In genomic region chr3:126701586-126701985, GRCm38 (mm10) we compare ENCODE assay signal across 20 mouse cellular contexts.
A peak's percentile ranks its signal among the peaks of the same experiment; 100 is the strongest.
DNase-seq lines count a peak whose midpoint lies in the region; ATAC-seq and TF ChIP-seq lines count a peak whose summit lies in the region.
"Had no signal": no experiment of that assay in that cellular context is flagged by ENCODE, and none has a peak within 500 bp of the region (broad histone marks: within the 10 kb centered on the region; RNA-seq: fewer than 3 reads in every experiment).

No protein-coding gene starts in this region.

- H3K9ac ChIP-seq in heart, postnatal 0 days (replicated peaks; ENCODE audit: low read depth, low read length), result no peak overlapping the region
- H3K9ac ChIP-seq: forebrain, postnatal 0 days; hindbrain, embryonic 12.5 days; midbrain, embryonic 15.5 days; neural tube, embryonic 15.5 days had no signal

- no peaks in the 10 kb centered on the region for H3K9me3 ChIP-seq in heart, postnatal 0 days (replicated peaks; ENCODE audit: control insufficient read depth, low read length)
- H3K9me3 ChIP-seq: hindbrain, embryonic 12.5 days; midbrain, embryonic 15.5 days; neural tube, embryonic 15.5 days had no signal

- H3K4me2 ChIP-seq in heart, postnatal 0 days (ENCODE audit: low read depth, low read length), result no peak overlapping the region
- H3K4me2 ChIP-seq: hindbrain, embryonic 12.5 days; midbrain, embryonic 15.5 days; neural tube, embryonic 15.5 days had no signal

- peaks cover 26% of the 10 kb centered on the region for H3K4me1 ChIP-seq in heart, postnatal 0 days (ENCODE audit: control insufficient read depth, insufficient read depth)
- H3K4me1 ChIP-seq: hindbrain, embryonic 12.5 days; midbrain, embryonic 15.5 days; neural tube, embryonic 15.5 days had no signal

- intact Hi-C loops in gastrocnemius, adult 2 months (cut with DNase I), result loop anchor here (5.0 kb wide), 1 partner anchor 36 kb away; no protein-coding TSS in a partner anchor
- intact Hi-C loops in gastrocnemius, postnatal 36 days (cut with DNase I), result no loop called here
- intact Hi-C loops in heart, postnatal 25 days (cut with DNase I), result no loop called here

- TF ChIP-seq CTCF in gastrocnemius, adult 2 months (IDR thresholded peaks at IDR 0.05), result no peak
- no peak for TF ChIP-seq CTCF in heart, postnatal 0 days (IDR thresholded peaks at IDR 0.05; ENCODE audit: low read depth)

- peak overlapping the region; percentile 43 for H3K4me3 ChIP-seq in gastrocnemius, adult 2 months
- H3K4me3 ChIP-seq in heart, postnatal 0 days (ENCODE audit: low read depth, low read length), result no peak overlapping the region
- H3K4me3 ChIP-seq: forebrain, embryonic 10.5 days; heart, adult 2 months; hindbrain, embryonic 12.5 days; midbrain, embryonic 15.5 days; myocyte; neural tube, embryonic 15.5 days had no signal

- WGBS in heart, postnatal 0 days, result 70% methylated on average over 6 of the region's 6 CpGs

- H3K36me3 ChIP-seq in heart, postnatal 0 days (replicated peaks; ENCODE audit: control insufficient read depth, insufficient read depth, low read length), result no peaks in the 10 kb centered on the region
- H3K36me3 ChIP-seq: forebrain, embryonic 10.5 days; hindbrain, embryonic 12.5 days; midbrain, embryonic 15.5 days; neural tube, embryonic 15.5 days had no signal

- peak overlapping the region; percentile 80 for H3K27ac ChIP-seq in gastrocnemius, adult 2 months
- H3K27ac ChIP-seq in heart, postnatal 0 days (ENCODE audit: low read depth), result peak overlapping the region; percentile 62
- H3K27ac ChIP-seq: forebrain, embryonic 10.5 days; hindbrain, embryonic 12.5 days; midbrain, embryonic 15.5 days; neural tube, embryonic 15.5 days had no signal

- TF ChIP-seq EP300 in heart, postnatal 0 days (IDR thresholded peaks at IDR 0.05; ENCODE audit: low read depth), result no peak

- H3K27me3 ChIP-seq in heart, postnatal 0 days (ENCODE audit: control insufficient read depth, insufficient read depth, low read length), result no peaks in the 10 kb centered on the region
- H3K27me3 ChIP-seq: hindbrain, embryonic 12.5 days; midbrain, embryonic 15.5 days; neural tube, embryonic 15.5 days had no signal

- DNase-seq in gastrocnemius, adult 2 months, result peak; percentile 34
- no peak for DNase-seq in gastrocnemius, postnatal 36 days
- DNase-seq in heart, postnatal 0 days (ENCODE audit: low spot score), result no peak
- DNase-seq in heart, postnatal 25 days (ENCODE audit: low spot score), result no peak
- peak; percentile 47 for DNase-seq in cerebellum, adult 8-10 months
- no peak for DNase-seq in kidney, postnatal 25 days
- DNase-seq in kidney, postnatal 36 days, result no peak
- DNase-seq: forebrain, postnatal 0 days; heart, adult 2 months; kidney, adult 2 months; kidney, postnatal 14 days; liver; right cerebral cortex, postnatal 14 days; thymus, adult 18-20 months had no signal

- ATAC-seq in heart, postnatal 0 days (ENCODE audit: insufficient read depth, low read depth), result no peak
- ATAC-seq: forebrain, postnatal 0 days; inflammation-experienced regulatory T-cells, adult 6 months; midbrain, embryonic 15.5 days had no signal

Comparison
In these comparisons a context has a peak if more than half of its experiments do, and no peak if none do; other contexts are left out.
1. DNase-seq: peak in gastrocnemius, adult 2 months (single experiment) and cerebellum, adult 8-10 months (single experiment); none in gastrocnemius, postnatal 36 days (0 of 2), heart, postnatal 0 days (single experiment), heart, postnatal 25 days (single experiment), kidney, postnatal 25 days (0 of 2) and kidney, postnatal 36 days (0 of 2).